Mouse (Mus musculus) brain, embryonic 14.5 days (tissue): ENCODE measurements around the gene Mrpl52.

Experiments
- CTCF ChIP-seq: fragments of 200-500 bp; IDR thresholded peaks from 2 replicates; pipeline ENCODE4 v1.5.1; 2012; ENCODE audit warnings: inconsistent platforms, mild to moderate bottlenecking, moderate library complexity, borderline replicate concordance; ENCODE audit not compliant: insufficient read depth, insufficient read length; ENCODE audit errors: extremely low read depth
- POLR2A ChIP-seq: fragments of 200-500 bp; IDR thresholded peaks from 2 replicates; pipeline ENCODE4 v1.6.1; 2012; ENCODE audit warnings: mild to moderate bottlenecking, inconsistent platforms, borderline replicate concordance; ENCODE audit not compliant: poor library complexity, insufficient read depth, insufficient read length, severe bottlenecking; ENCODE audit errors: extremely low read depth

DNA sequence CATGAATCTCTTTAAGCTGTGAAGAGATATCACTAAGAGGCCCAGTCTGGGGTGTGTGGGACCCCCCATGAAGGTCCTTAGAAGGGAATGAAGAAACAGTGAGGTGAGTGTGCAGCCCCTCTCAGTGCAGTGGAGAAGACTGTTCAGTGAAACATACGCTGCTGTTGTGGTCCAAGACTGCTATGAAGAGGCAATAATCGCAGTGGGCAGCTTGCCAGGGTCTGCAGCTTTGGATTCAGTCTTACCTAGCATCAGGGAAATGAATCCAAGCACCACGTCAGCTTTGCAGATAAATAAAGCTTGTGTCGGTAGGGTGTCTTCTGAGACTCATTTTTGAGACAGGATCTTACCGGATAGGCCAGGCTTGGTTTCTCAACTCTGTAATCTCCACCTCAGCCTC lies 46.0 kb downstream of the Mrpl52 start:
- TF ChIP-seq POLR2A (no peak), CTCF (no peak)
